Mouse (Mus musculus): ENCODE results near the gene Asxl1.

DNA sequence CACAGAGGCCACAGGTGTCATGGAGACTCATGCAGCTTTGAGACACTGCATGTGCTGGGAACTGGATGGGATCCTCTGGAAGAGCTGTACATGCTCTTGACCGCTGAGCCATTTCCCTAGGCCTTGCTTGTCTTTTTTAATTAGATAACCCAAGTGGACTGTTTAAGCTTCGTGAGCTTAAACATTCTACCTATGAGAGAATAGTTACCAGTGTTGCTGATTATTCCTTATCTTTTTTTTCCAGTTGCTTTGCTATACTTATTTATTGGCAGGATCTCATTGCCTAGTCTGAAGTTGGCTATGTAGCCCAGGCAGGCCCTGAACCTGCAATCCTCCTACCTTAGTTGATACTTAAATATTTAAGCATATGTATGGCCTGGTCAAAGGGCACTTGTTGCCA lies 44.2 kb downstream of the Asxl1 start:
- TF ChIP-seq CTCF (IDR thresholded peaks at IDR 0.05; ENCODE audit: low read depth), result no peak
- TF ChIP-seq EP300 (IDR thresholded peaks at IDR 0.05; ENCODE audit: low read depth), result no peak
